Mouse (Mus musculus) lung, embryonic 15.5 days (tissue): Measurements from ENCODE around the gene Leo1. TPM values are rescaled to one million over a fixed set of nuclear protein-coding genes. Genes with fewer than 3 reads are reported as not detected.
"Not testable (repeated sequence)": the region's sequence is repeated elsewhere in the genome, so short reads cannot be mapped to it uniquely, and the experiment has no call there.

Experiments
- ATAC-seq: fragments of 200-750 bp; cut with Nextera tagmentation; 2 replicates; pipeline ENCODE4 v1.8.0; 2017; ENCODE audit warnings: moderate number of reproducible peaks, borderline replicate concordance; ENCODE audit not compliant: low FRiP score, low TSS enrichment; ENCODE audit errors: extremely low read depth
- H3K27ac ChIP-seq: fragments of 300-500 bp; sonication (generic); 2 replicates; pipeline ENCODE4 v1.5.1; 2015; ENCODE audit warnings: moderate library complexity, mild to moderate bottlenecking, inconsistent platforms
- H3K27me3 ChIP-seq: fragments of 300-500 bp; sonication (generic); 2 replicates; pipeline ENCODE4 v1.6.1; 2015; ENCODE audit warnings: inconsistent platforms
- H3K36me3 ChIP-seq: fragments of 300-500 bp; sonication (generic); 2 replicates; pipeline ENCODE4 v1.6.1; 2015; ENCODE audit warnings: inconsistent platforms
- H3K4me1 ChIP-seq: fragments of 300-500 bp; sonication (generic); 2 replicates; pipeline ENCODE4 v1.6.1; 2015; ENCODE audit warnings: inconsistent platforms
- H3K4me2 ChIP-seq: fragments of 300-500 bp; sonication (generic); 2 replicates; pipeline ENCODE4 v1.6.1; 2015; ENCODE audit warnings: inconsistent platforms, mild to moderate bottlenecking, moderate library complexity
- H3K4me3 ChIP-seq: fragments of 300-500 bp; sonication (generic); 2 replicates; pipeline ENCODE4 v1.5.1; 2015; ENCODE audit warnings: mild to moderate bottlenecking, inconsistent platforms
- H3K9ac ChIP-seq: fragments of 300-500 bp; sonication (generic); 2 replicates; pipeline ENCODE4 v1.6.1; 2015; ENCODE audit warnings: inconsistent platforms
- H3K9me3 ChIP-seq: fragments of 300-500 bp; sonication (generic); 2 replicates; pipeline ENCODE4 v1.6.1; 2016; ENCODE audit warnings: inconsistent platforms
- WGBS: fragments of 180-500 bp; shearing (Covaris S2); methylation state at CpG from one replicate; pipeline ENCODE4 v1.1.7; 2015; 5-methylcytosine and 5-hydroxymethylcytosine counted together
- polyA plus RNA-seq: library from polyadenylated mRNA; unstranded; fragments of >200 nt; fragmentation: Nextera tagmentation; extraction: Ambion mirVana; gene quantifications from 2 replicates; pipeline ENCODE4 v1.2.1, GENCODE M21; 2015

Leo1 gene
- polyA plus RNA-seq, 1 experiment from 2014 or later: 37.3 TPM

DNA sequence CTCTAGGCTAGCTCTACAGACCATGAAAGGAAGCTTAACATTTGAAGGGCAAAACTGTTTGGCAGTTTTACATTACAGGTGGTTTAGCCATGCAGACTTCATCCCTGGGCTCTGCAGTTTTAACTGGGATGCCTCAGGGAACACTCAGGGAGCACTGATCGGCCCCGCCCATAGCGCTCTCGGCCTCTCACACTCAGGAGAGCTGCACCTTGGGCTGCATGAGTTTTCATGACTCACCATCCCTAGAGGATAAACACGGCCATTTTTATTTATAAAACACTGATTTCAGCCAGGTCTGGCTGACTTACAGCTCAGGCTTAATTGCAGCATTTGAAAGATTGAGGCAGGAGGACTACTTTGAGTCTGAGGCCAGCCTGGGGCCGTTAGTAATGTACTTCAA lies 43.9 kb downstream of the Leo1 start:
- no peak; the same call in 1 of the 2 replicates for ATAC-seq
- WGBS: 77% methylated on average over 6 of the region's 6 CpGs
- H3K4me3 ChIP-seq: no peak overlapping the region
- H3K36me3 ChIP-seq: no peaks in the 10 kb centered on the region
- no peaks in the 10 kb centered on the region for H3K27me3 ChIP-seq
- H3K4me2 ChIP-seq: no peak overlapping the region
- no peaks in the 10 kb centered on the region for H3K4me1 ChIP-seq
- H3K27ac ChIP-seq: no peak overlapping the region
- H3K9me3 ChIP-seq: no peaks in the 10 kb centered on the region
- no peak overlapping the region for H3K9ac ChIP-seq

- H3K27me3 ChIP-seq, H3K4me3 ChIP-seq, ATAC-seq, H3K27ac ChIP-seq, H3K4me1 ChIP-seq, H3K4me2 ChIP-seq, H3K9ac ChIP-seq, H3K36me3 ChIP-seq, H3K9me3 ChIP-seq: not testable (repeated sequence)
- 93% methylated on average over 7 of the region's 7 CpGs for WGBS
These were observed 46.9 kb downstream of the Leo1 start for GRCm38 (mm10) chr9:75488255-75488654.

GRCm38 (mm10) chr9:75494407-75495005 lies 53.2 kb downstream of the Leo1 start:
- 80% methylated on average over 9 of the region's 9 CpGs for WGBS
- Histone ChIP-seq H3K4me3 (no peak overlapping the region), H3K27ac (no peak overlapping the region), H3K9me3 (no peaks in the 10 kb centered on the region), H3K4me2 (no peak overlapping the region), H3K4me1 (no peaks in the 10 kb centered on the region), H3K27me3 (no peaks in the 10 kb centered on the region), H3K36me3 (peaks cover 22% of the 10 kb centered on the region), H3K9ac (no peak overlapping the region)
- ATAC-seq: no peak

DNA sequence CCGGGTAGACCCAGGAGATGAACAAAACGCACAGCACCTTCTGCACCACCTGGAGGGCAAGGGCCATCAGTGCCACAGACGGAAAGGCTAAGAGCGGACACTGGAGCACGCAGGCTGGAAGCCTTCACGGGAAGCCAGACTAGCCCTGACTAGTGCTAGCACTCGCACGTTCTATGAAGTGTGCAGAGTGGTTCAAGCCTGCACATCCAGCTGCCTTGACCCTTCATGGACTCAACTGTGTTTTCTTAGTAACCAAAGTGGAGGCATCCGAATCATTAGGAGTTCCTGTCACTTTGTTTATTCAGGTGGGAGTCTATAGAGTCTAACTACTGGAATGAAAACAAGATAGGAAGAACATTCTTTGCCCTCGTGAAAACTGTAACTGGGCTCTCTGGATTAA lies 54.6 kb downstream of the Leo1 start:
- Histone ChIP-seq H3K9me3 (no peaks in the 10 kb centered on the region), H3K27me3 (no peaks in the 10 kb centered on the region), H3K4me2 (no peak overlapping the region), H3K36me3 (peaks cover 29% of the 10 kb centered on the region), H3K4me1 (no peaks in the 10 kb centered on the region), H3K9ac (no peak overlapping the region), H3K4me3 (no peak overlapping the region), H3K27ac (no peak overlapping the region)
- ATAC-seq: no peak
- 64% methylated on average over 10 of the region's 10 CpGs for WGBS

- ATAC-seq: no peak
- H3K27me3 ChIP-seq: no peaks in the 10 kb centered on the region
- H3K4me2 ChIP-seq: no peak overlapping the region
- H3K4me3 ChIP-seq: no peak overlapping the region
- H3K9me3 ChIP-seq: no peaks in the 10 kb centered on the region
- 94% methylated on average over 7 of the region's 7 CpGs for WGBS
- no peak overlapping the region for H3K27ac ChIP-seq
- no peak overlapping the region for H3K9ac ChIP-seq
- peaks cover 45% of the 10 kb centered on the region for H3K36me3 ChIP-seq
- H3K4me1 ChIP-seq: no peaks in the 10 kb centered on the region
These were observed 57.2 kb downstream of the Leo1 start for GRCm38 (mm10) chr9:75498571-75498970.

DNA sequence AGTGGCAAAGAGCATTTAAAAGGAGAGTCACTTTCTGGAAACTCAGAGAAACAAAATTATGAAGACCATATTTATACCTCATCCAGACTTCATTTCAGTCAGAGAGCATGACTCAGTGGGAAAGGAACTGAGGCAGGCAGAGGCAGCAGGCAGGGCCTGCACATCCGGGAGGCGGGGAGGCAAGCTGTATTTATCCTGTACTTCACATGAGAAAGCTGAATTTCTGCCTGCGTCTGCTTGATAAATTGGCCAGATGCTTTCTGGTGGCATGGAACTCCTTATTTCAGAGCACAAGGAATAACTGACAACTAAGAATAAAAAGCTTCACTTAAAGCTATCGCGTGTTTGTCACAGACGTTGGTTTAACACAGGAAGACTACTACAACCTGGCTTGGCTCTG lies 63.0 kb downstream of the Leo1 start:
- H3K9ac ChIP-seq: no peak overlapping the region
- H3K4me1 ChIP-seq: no peaks in the 10 kb centered on the region
- no peak overlapping the region for H3K27ac ChIP-seq
- WGBS: 89% methylated on average over 6 of the region's 6 CpGs
- no peaks in the 10 kb centered on the region for H3K27me3 ChIP-seq
- H3K4me3 ChIP-seq: no peak overlapping the region
- H3K9me3 ChIP-seq: no peaks in the 10 kb centered on the region
- no peak for ATAC-seq
- no peak overlapping the region for H3K4me2 ChIP-seq
- H3K36me3 ChIP-seq: peaks cover 77% of the 10 kb centered on the region

DNA sequence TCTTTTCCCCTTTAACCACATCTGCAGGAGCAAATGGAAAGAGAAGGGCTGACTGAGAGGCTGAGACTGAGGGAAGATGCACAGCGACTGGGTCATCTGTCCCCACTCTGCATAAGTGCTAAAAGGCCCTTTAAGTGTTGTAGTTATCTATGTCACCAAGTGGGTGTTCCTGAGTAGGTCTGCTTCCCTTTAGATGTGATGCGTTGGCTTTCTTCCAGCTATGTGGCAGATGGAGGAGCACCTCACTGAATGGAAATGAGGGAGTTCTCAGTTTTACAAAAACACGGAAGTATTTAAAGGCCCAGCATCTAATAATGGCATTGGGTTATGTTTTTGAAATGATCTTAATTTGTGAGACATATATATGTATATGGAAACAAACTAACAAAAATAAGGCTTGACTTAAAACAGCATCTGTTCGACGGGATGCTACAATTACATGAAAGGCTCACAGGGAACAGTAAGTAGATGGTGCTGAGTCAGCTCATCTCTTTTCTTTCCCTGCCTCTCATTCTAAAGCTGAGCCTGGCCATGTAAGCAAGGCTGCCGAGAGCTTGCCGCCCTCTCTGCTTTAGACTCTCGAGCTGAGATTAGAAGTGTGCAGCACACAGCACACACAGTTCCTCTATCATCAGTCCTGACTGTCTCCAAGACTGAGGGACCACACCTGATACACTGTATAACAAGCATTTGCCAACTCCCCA lies 70.1 kb downstream of the Leo1 start:
- H3K4me1 ChIP-seq: no peaks in the 10 kb centered on the region
- no peaks in the 10 kb centered on the region for H3K9me3 ChIP-seq
- no peak overlapping the region for H3K4me3 ChIP-seq
- ATAC-seq: no peak
- H3K27ac ChIP-seq: no peak overlapping the region
- no peaks in the 10 kb centered on the region for H3K27me3 ChIP-seq
- H3K36me3 ChIP-seq: peaks cover 81% of the 10 kb centered on the region
- WGBS: 84% methylated on average over 8 of the region's 8 CpGs
- no peak overlapping the region for H3K9ac ChIP-seq
- no peak overlapping the region for H3K4me2 ChIP-seq

GRCm38 (mm10) chr9:75515464-75516113 lies 74.3 kb downstream of the Leo1 start:
- peaks cover 49% of the 10 kb centered on the region for H3K36me3 ChIP-seq
- no peak for ATAC-seq

More at GRCm38 (mm10) chr9:75515464-75516113, 74.3 kb downstream of the Leo1 start:
- Histone ChIP-seq H3K9ac (no peak overlapping the region), H3K9me3 (no peaks in the 10 kb centered on the region), H3K27ac (no peak overlapping the region), H3K4me3 (no peak overlapping the region), H3K4me2 (no peak overlapping the region), H3K27me3 (no peaks in the 10 kb centered on the region), H3K4me1 (no peaks in the 10 kb centered on the region)
- WGBS: 55% methylated on average over 12 of the region's 12 CpGs

Other genes starting within 250 kb of the Leo1 start
- gene Myo5c, start 209.5 kb upstream of the Leo1 start, polyA plus RNA-seq: 27.8 and 30.2 TPM in 2 replicates
- 15.1 and 15.6 TPM in 2 replicates for gene Gnb5, start 135.2 kb upstream of the Leo1 start, polyA plus RNA-seq
- 0.21 TPM in 1 of 2 replicates, not detected in the other for gene Bcl2l10, start 93.8 kb upstream of the Leo1 start, polyA plus RNA-seq
- 45.0 and 49.7 TPM in 2 replicates for gene Mapk6, start 31.5 kb upstream of the Leo1 start, polyA plus RNA-seq
- gene Tmod3, start 118.1 kb downstream of the Leo1 start, polyA plus RNA-seq: 155 and 160 TPM in 2 replicates
- gene Tmod2, start 169.8 kb downstream of the Leo1 start, polyA plus RNA-seq: 9.4 and 10.1 TPM in 2 replicates
- gene Lysmd2, start 184.2 kb downstream of the Leo1 start, polyA plus RNA-seq: 27.0 and 28.1 TPM in 2 replicates
- 1.1 and 1.6 TPM in 2 replicates for gene Scg3, start 242.5 kb downstream of the Leo1 start, polyA plus RNA-seq